Mouse (Mus musculus): ENCODE data around the gene Chchd3. TPM values are rescaled to one million over a fixed set of nuclear protein-coding genes. Genes with fewer than 3 reads are reported as not detected.

Chchd3 gene
- polyA plus RNA-seq, 1 experiment from 2014 or later: 126 TPM

DNA sequence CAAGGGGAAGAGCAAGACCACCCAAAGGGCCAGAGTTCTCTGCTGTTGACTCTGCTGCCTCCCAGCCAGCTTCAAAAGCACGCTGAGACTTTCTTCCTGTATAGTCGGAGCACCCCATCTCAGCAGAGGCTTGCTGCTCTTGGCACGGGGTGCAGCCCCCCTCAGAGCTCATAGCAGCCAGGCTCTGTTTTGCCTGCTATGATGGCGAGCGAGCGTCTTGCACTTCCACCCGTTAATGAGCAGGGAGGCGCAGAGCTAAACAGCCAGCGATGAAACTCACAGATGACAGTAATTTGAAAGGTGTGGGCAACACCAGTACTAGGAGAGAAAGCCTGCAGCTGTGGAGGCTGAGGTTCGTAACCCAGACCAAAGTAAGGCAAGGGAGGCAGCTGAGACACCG lies 283.7 kb downstream of the Chchd3 start:
- Histone ChIP-seq H3K4me3 (no peak overlapping the region), H3K9me3 (replicated peaks) (no peaks in the 10 kb centered on the region), H3K27ac (replicated peaks) (0 out of 2 replicates have a peak overlapping the region, but pooled peaks have one; percentile 1), H3K36me3 (no peaks in the 10 kb centered on the region), H3K4me1 (peaks cover 9% of the 10 kb centered on the region), H3K27me3 (ENCODE audit: low read depth, poor library complexity, severe bottlenecking) (no peaks in the 10 kb centered on the region)
- 77% methylated on average over 11 of the region's 11 CpGs for WGBS
- DNase-seq (ENCODE audit: low spot score): no peak

DNA sequence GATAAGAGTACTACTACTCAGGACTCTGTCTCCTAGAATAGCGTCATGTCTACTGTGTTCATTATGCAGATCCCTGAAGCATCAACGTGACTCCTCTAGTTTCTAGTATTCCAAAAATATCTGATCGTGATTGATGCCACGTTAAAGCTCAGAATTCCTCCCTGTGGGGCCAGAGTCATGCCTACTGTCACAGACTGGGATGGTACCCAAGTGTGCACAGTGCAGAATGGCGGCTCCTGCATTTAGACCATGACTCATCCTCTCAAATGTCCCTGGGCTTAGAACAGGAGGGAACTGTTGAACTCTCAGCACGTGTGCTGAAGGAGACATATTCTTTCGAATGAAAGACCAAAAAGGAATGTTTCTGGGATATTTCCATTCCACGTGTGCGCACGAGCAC lies 305.5 kb downstream of the Chchd3 start:
- Histone ChIP-seq H3K27ac (replicated peaks) (no peak overlapping the region), H3K4me3 (no peak overlapping the region), H3K4me1 (no peaks in the 10 kb centered on the region), H3K36me3 (no peaks in the 10 kb centered on the region), H3K27me3 (ENCODE audit: low read depth, poor library complexity, severe bottlenecking) (no peaks in the 10 kb centered on the region), H3K9me3 (replicated peaks) (no peaks in the 10 kb centered on the region)
- WGBS: 86% methylated on average over 10 of the region's 10 CpGs
- no peak for DNase-seq (ENCODE audit: low spot score)

DNA sequence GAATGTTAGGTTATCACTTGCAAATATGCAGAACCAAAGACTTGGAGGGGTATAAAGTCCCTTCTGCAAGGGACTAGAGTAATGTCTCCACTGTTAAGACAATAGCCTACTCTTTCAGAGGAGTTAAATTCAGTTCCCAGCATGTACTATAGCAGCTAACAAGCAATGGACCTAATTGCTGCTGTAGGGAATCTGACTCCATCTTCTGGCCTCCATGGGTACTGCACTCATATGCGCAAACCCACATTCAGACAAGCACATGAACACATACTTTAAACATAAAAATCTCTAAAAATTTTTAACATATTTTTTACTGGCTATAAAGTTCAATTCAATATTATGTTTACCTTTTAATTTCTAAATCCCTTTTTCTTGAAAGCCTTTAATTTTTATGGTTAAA lies 310.2 kb downstream of the Chchd3 start:
- H3K4me3 ChIP-seq: no peak overlapping the region
- H3K27ac ChIP-seq (replicated peaks): no peak overlapping the region
- 88% methylated on average over 1 of the region's 1 CpGs for WGBS

DNA sequence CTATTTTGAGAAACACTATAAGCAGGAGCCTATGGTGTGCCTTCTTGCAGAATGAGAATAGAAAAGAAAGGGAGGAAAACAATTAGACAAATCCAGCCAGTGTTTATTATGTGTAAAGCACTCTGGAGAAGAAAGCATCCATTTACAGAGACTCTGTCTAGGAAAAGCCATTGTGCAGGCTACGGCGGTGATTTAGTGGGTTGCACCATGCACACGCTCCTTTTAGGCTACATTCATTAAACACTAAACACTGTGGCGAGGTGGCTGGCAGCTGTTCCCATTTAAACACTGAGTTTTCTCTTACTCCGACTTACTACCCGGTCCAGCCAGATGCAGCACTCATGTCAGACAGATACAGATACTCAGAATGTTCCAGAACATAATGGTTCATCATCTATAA lies 311.3 kb downstream of the Chchd3 start:
- Histone ChIP-seq H3K9me3 (replicated peaks) (no peaks in the 10 kb centered on the region), H3K4me1 (no peaks in the 10 kb centered on the region), H3K27ac (replicated peaks) (no peak overlapping the region), H3K27me3 (ENCODE audit: low read depth, poor library complexity, severe bottlenecking) (no peaks in the 10 kb centered on the region), H3K36me3 (no peaks in the 10 kb centered on the region), H3K4me3 (no peak overlapping the region)
- WGBS: 85% methylated on average over 6 of the region's 6 CpGs
- DNase-seq (ENCODE audit: low spot score): no peak

More for the DNA sequence above, 310.2 kb downstream of the Chchd3 start:
- H3K36me3 ChIP-seq: no peaks in the 10 kb centered on the region
- H3K9me3 ChIP-seq (replicated peaks): no peaks in the 10 kb centered on the region
- no peaks in the 10 kb centered on the region for H3K27me3 ChIP-seq (ENCODE audit: low read depth, poor library complexity, severe bottlenecking)
- no peak for DNase-seq (ENCODE audit: low spot score)
- H3K4me1 ChIP-seq: no peaks in the 10 kb centered on the region

DNA sequence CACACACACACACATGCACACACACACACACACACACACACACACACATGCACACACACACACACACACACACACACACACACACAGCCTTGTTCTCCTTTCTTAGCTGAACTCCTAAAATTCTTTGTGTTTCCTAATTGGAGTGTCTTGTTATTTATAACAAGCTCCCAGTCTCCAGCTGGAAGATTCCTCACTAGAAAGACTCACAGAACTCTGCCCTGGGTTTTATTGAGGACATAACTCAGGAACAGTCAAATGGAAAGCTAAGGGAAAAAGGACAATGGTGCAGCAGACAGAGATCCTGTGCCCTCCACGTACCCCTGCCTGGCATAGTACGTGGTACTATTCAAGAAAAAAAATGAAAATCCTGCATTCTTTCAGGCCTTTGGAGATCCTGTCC lies 312.7 kb downstream of the Chchd3 start:
- no peak overlapping the region for H3K27ac ChIP-seq (replicated peaks)
- WGBS: 86% methylated on average over 2 of the region's 2 CpGs
- H3K4me1 ChIP-seq: no peaks in the 10 kb centered on the region
- H3K27me3 ChIP-seq (ENCODE audit: low read depth, poor library complexity, severe bottlenecking): no peaks in the 10 kb centered on the region
- no peak overlapping the region for H3K4me3 ChIP-seq
- H3K36me3 ChIP-seq: no peaks in the 10 kb centered on the region
- no peaks in the 10 kb centered on the region for H3K9me3 ChIP-seq (replicated peaks)
- DNase-seq (ENCODE audit: low spot score): no peak

Other genes with a start within 250 kb of the Chchd3 start
- gene Exoc4, start 188.8 kb upstream of the Chchd3 start, polyA plus RNA-seq (2016; fragmentation: Nextera tagmentation; extraction: Ambion mirVana): 36.2 and 40.6 TPM in 2 replicates

All from midbrain, embryonic 10.5 days (tissue).